Mouse (Mus musculus) B cell, adult 2 months (primary cell): ENCODE measurements at regions not wholly inside any gene's neighbourhood (a gene's known extent, or its start where the extent isn't known, plus 50 kb on each side); places are given as distances from the start of the nearest gene placed in this dataset.

Source experiments
- DNase-seq, 2 experiments: peaks; one replicate each; pipeline ENCODE4 v3.0.0; 2022

DNA sequence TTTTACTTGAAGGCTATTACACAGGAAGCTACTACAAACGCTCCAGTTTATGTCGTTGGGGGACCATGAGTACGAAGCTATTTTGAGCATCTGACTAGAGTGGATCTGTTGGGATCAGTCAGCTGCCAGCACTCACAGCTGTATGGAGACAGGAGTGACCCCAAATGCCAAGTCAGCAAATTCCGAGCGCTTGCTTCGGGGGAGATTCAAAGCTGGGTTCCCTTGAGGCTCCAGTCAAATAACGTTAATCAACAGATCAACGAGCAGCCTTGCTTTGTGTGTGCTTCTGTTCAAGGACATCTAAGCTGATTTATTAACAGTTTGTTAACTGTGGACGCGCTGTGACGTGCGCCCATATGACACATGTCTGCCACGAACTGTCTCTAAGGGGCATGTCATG is 349.5 kb downstream of the Ajap1 start:
- no peak for DNase-seq

DNA sequence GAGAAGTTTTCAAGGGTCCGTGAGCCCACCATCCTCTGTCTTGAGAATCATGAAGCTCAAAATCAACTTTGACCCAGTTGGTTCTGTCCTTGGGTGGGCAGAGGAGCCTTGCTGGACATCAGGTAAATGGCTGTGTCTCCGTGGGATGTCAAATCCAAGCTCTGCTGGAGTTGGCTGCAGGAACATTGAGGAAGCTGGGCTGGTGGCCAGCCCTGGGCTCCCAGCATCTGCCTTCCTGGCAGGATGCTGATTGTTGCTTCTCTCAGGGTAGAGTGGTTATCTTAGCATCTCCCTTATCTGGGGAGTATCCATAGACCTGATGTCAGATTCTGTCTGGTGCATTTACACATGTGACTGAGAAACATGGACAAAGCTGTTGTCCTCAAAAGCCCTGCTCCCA is 353.3 kb downstream of the Ajap1 start:
- DNase-seq = no peak

DNA sequence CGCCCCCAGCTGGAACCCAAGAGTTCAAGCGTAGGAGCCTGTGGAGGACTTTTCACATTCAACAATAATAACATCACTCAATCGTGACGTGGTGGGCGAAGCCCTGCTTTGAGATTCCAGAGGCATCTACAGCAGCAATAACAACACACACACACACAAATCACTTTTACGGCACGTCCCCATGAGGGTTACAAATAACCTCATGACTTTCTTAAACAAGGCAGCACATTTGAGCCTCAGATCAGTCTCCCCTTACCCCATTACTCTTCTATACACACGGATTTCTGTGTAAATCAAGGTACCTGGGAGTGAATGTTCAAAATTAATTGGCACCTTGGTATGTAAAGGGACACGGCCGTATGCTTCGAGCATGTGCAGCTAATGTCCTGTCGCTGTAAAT is 354.4 kb downstream of the Ajap1 start:
- DNase-seq = no peak

DNA sequence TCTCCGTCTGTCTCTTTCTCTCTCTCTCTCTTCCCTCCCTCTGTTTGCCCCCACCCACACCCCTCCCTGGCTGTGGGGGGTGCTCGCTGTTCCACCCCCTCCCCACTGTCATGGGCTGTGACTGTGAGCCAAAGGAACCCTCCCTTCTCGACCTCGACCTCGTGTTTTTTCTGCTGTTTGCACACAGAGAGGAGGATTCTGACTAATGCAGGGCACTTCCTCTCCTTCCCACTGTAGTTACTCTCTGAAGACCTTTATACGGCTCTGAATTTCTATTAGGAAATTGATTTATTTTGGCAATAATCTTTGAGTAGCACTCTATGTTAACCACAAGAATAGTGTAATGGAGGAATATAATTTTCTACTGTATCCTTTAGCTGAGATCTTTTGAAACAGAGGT is 362.1 kb downstream of the Ajap1 start:
- DNase-seq = no peak

DNA sequence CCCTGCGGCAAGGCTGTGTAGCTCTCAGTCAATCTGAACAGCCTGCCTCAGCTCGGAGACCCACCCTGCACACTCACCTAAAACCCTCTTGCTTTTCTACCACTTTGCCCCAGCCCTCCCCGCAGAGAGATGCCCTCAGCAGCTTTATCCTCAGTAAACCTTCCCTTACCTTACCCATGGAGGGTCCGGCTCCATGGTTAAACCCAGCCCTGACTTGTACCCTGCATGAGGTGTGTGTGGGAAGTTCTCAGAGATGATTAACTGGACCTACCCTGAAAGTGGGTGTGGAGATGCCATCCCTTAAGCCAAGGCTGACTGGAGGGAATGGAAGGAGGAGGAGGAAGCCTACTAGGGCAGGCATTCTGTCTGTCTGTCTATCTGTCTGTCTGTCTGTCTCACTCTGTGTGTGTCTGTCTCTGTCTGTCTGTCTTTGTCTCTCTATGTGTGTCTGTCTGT is 362.9 kb downstream of the Ajap1 start:
- DNase-seq = no peak

DNA sequence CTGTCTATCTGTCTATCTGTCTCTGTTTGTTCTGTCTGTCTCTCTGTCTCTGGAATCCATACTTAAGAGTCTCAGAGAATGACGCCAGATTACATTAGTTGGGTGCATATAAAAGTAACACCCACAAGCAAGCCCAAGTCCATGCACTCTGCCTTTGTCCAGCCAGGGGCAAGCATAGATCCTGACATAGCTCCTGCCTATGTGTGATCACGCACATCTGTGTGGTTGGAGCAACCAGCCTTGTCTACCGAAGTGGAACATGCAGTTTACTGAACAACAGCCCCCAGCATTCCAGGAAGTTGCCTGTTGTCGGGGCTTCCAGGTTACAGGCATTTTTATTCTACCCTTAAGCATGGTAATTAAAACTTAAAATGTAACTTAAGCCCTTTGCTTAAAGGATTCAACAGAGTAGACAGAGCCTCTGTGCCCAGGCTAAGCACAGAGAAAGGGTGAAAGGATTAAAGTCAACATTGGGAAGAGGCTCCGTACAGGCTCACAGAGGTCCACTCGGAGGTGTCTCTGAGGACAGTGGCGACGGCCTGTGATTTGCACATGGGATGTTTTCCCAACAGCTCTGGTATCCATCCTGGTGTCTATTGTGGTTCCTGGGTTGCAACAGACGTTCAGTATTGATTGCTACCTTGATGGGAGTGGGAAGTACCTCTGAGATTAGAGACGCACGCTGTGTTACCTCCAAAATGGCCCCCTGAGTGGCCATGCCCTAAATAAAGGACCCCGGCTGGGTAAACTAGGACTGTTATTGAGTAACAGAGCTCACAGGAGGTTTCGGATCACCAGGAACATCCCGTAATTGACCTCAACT is 363.6 kb downstream of the Ajap1 start:
- no peak for DNase-seq

DNA sequence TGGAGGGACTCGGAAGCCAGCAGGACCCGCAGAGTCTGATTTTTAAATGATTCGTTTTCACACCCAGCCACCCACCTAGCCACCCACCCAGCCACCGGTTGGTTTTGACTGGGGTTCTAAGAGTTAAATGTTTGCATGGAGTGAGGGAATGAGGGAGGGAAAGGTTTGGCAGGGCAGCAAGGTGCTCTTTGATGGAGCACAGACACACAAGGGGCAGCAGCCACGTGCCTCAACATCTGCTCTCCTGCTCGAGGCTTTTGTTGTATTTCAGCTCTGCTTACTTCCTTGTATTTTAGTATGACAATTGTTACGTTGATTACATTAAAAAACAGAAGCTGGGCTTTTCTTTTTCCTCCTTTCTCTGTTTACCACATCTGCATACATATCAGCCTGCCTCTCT is 367.6 kb downstream of the Ajap1 start:
- no peak for DNase-seq

DNA sequence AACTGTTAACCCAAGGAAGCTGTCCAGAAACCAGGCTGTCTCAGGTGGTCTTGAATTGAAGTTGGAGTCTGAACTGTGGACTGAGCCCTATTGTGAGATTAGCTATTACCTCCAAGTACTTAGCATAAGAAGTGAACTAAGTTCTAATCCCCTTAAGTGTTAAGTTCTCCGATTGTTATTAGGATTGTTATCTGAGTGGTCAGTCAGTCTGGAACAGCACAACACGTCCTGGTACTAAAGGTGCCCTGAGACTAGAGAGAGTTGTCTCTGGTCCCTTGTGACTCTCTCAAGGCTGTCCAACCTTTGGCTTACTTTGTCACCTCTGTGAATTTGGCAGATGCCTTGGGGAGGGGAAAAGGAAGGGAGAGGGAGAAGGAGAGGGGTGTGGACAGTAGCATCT is 369.0 kb downstream of the Ajap1 start:
- no peak for DNase-seq

DNA sequence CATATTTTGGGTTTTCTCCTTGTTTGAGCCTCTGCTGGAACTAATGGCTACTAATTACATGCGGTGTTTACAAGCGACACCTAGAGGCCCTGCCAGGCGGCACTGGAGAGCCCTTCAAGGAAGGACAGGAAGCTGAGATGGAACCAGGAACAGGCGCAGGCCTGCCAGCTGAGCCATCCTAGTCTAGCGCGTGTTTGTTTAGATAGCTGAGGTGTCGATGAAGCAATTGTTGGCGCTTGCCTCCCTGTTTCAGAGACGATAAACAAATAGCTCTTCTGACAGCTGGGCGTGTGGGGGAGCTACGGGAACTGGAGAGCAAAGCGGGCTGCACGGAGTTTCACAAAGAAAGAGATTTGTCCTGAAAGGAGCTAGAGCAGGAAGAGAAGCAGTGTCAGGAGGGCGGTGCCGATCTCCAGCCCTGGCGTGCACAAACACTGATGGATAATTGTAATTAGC is 372.3 kb downstream of the Ajap1 start:
- DNase-seq = no peak

DNA sequence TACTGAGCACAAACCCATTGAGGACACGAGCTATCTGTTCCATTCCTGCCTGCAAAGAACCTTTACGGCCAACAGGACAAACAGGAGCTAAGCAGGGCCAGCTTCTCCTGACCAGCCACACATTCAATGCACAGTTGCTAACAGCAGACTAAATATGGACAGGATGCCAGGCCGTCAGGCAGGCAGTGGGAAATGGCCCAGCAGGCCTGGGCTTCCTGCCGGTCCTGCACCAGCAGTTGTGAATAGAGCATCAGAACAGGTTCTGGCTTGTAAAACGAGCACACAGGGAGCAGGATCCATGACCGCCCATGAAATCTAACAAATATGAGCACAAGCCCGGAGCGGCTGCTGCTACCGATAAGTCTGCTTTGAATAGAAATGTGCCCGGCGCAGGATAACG is 384.0 kb downstream of the Ajap1 start:
- DNase-seq = no peak

DNA sequence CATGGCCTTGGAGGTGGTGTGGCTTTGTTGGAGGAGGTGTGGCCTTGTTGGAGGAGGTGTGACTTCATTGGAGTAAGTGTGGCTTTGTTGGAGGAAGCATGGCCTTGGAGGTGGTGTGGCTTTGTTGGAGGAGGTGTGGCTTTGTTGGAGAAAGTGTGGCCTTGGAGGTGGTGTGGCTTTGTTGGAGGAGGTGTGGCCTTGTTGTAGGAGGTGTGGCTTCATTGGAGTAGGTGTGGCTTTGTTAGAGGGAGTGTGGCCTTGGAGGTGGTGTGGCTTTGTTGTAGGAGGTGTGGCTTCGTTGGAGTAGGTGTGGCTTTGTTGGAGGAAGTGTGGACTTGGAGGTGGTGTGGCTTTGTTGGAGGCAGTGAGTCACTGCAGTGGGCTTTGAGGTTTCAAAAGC is 385.0 kb downstream of the Ajap1 start:
- no peak for DNase-seq

DNA sequence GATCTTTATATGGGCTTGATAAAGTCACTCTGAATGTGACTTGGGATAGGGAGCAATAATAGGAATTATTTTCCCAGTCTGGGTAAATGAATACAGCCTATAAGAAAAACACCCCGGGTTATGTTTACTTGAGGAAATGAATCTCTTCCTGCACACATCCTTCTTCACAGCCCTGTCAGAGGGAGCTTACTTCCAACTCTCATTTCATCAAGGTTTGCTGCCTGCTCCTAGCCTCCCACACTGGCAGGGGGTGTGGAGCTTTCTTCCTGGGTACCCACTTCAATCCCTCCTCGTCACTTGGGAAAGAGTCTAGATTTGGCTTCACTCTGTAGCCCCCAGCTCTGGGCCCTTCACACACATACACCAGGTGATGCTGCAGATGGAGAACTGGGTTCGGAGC is 389.5 kb downstream of the Ajap1 start:
- no peak for DNase-seq

DNA sequence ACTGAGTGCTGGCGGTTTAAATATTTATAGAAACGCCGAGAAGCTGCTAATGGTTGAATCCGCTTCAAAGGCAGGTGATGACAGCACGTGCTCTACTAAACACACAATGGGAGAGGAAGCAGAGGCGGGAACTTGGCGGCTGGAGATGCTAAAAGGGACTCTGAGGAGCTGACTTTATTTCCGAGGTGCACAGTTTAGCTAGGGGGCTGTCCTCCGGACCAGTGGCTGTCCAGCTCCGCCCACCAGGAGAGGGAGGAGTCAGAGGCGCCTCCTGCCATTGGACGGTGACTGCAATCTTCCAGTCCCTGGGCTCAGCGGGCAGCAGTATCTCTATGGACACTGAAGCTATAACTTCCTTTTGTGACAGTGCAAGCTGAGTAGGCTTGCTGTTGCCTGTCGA is 400.4 kb downstream of the Ajap1 start:
- no peak for DNase-seq

DNA sequence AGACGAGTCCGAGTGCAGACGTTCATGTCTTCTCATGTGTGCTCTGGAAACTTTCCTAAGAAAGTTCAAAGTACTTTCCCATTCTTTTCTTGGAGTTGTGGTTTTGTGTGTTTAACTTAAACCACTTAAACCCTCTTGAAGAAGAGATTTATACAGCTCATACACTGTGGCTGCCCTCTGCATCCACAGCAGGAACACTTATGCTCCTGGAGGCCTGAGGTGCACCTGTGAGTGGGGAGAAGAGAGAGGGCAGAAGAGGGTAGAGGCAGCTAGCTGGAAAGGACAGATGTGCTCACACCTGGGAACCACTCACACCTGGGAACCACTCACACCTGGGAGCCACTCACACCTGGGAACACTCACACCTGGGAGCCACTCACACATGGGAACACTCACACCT is 408.0 kb downstream of the Ajap1 start:
- DNase-seq = no peak

DNA sequence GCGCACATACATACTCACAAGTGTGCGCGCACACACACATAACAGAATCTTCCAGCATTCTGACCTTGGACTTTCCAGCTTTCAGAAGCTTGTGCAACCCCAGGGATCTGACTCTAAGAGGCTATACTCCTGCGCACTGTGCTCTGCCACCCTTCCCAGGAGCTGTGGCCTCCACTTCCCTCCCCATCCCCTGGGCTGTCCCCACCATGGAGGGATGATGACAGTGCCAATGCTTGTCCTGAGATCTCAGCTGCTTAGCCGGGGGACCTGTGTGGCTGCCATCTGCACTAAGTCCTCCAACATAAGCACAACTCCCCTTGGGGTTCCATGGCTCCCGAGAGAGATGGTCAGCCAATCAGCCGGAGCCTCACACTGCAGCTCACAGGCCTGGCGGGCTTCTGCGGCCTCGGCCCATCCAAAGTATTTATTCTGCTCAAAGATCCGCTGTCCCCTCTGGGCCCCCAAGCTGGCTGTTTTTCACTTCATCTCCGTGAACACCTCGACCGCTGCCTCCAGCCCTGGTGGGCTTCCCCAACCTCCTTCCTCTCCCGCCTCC is 412.3 kb downstream of the Ajap1 start:
- no peak for DNase-seq

DNA sequence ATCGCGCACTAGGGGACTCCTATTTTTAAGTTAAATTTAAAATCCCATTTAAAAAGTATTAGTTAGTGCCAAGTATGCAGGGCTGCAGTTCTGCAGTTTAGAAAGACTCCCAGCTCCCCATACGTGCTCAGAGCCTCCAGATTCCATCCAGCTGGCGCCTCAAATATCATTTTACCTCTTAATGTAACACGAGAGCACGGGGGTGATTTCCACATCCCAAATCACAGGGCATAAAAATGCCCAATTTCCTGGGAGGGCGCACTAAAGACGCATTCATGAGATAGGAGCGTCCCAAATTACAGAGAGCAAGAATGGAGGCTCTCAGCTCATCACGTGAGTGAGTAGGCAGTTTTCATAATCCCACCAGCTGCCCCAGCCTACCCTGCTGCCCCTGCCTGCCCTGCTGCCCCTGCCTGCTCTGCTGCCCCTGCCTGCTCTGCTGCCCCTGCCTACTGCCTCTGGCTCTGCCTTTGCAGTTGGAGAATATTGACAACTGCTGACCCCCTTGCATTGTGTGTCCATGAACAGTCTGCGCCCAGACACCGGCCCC is 414.1 kb downstream of the Ajap1 start:
- DNase-seq = no peak

DNA sequence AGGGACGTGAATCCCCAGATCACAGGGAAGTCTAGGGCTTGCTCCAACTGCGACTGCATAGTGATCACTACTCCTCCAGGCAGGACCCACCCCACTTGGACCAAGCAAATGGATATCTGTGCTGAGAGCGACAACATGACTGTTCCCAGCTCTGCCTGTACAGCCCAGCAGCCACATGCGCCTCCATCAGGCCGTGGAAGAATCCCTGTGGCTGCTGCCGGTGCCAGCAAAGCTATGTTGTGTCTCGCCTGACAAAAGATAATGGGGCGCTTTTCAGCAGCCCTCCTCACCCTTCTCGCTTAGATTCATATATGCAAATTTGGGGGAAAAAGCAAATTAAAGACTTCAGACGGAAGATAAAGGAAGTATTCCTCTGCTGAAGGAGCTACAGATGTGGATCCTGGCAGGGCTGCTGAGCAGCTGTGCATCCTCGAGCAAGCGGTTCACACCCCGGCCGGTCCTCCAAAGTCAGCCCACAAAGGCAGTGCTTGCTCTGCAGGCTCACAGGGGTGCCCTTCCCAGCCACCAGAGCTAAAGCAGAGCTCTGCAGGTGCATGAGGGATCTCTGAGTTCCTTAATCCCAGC is 418.5 kb downstream of the Ajap1 start:
- DNase-seq = no peak

DNA sequence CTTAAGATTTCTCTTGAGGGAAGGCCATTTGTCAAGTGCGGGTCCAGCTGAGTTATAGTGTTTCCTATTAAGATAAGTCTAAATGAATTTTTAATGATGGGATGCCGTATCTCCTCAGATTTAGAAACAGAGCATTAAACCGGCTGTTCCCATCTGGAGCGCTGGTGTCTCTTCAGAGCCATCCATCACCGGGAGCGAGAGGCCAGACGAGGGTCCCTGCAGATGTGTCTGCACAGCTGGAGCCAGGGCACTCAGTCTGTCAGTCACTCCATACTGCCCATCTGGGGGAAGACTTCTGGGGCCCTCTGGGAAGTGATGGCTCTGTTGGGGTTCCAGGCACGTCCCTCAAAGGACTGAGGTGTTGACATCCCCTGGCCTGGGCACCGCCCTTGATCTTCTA is 419.2 kb downstream of the Ajap1 start:
- no peak for DNase-seq

DNA sequence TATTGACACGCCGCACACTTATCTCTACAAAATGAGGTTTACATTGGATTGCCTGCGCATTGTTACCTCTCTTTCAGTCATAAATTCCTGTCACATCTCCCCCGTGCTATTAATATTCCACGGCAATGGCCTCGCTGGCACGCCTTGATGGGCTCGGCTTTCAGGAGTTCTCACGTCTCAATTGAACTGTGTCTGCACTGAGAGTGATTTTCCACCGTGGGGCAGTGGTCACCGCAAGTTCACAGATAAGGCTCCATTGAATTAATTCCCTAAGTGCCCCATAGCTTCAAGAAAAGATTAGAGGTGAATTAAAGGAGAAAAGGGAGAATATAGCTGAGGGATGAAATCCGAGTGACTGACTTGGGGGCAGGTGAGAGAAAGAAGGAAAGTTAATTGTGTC is 424.5 kb downstream of the Ajap1 start:
- DNase-seq = no peak

DNA sequence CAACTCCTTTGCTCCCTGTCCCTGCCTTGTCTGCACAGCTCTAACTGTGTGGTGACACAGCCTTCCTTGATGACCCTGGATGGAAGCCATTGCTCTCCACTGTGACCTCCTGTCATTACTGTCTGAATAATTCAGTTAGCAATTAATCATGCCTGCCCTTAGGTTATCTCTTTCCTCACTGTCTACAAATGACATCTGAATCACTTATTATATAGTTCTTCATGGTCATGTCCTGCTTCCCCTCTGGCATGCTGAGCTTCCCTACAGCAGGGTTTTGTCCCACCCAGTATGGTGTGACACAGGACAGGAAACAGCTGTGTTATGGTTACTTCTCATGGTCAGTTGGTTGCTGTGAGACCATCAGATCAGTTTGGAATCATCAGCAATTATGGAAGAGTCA is 458.9 kb downstream of the Ajap1 start:
- no peak for DNase-seq

DNA sequence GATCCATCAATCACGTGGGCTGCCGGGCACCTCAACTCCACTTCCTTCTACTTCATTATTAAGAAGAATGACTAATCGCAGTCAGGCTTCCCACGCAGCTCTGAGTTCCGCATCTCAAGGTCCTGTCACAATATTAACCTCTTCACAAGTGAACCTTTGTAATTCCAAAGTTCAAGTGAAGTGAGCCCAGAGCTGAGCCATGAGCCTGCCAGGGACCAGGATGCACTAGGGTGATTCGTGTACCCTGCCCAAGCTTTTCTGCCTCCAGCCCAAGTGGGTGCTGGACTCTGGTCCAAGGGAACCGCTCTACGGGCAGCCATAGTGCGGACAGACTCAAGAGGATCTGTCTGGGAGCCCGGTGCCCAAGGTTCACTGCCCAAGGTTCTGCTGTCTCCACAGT is 463.4 kb downstream of the Ajap1 start:
- no peak for DNase-seq

DNA sequence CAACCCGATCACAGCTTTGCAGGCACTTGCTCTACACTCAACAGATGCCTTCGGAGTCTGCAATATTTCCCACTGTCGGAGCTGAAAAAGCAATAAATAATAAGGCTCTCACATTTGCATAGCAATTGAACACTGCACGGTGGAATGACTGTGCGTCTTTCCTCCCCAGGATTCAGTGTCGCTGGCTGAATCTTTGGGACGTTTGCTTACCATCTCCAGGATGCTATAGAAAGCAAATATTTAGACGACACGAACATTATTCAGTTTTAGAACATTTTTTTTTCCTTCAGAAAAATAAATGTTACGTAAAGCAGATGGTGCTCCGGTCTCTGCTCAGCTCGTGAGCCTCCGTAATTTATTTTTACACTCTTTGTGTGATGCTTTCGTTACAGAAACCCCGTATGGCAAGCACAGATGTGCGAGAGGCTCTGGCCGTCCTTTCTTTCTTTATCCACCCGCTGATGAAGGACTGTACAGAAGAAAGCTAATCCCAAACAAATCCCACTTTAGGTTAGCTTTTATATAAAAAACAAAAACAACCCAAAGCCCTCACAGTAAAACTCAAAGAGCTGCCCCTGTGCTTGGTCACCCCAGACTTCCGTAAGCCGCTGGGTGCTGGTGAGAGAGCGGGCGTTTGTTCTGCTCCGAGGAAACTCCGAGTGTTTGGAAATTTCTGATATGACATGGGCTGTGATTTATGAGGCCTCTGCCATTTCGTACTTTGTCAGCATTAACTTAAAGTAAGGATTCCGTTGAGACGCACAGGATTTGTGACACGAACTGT is 464.3 kb downstream of the Ajap1 start:
- no peak for DNase-seq

DNA sequence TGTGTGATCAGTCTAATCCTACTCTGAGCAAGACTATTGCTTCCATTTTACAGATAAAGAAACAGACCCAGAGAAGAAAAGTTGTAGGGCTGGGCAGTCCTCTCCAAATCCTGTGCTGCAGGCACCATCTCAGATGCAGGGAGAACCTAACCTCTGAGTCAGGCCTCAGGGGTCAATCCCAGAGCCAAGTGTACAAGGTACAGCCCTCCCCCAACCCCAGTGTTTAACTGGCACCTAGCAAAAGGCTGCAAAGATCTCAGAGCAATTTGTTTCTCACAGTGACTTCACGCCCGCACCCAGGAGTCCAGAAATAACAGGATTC is 464.8 kb downstream of the Ajap1 start:
- no peak for DNase-seq

DNA sequence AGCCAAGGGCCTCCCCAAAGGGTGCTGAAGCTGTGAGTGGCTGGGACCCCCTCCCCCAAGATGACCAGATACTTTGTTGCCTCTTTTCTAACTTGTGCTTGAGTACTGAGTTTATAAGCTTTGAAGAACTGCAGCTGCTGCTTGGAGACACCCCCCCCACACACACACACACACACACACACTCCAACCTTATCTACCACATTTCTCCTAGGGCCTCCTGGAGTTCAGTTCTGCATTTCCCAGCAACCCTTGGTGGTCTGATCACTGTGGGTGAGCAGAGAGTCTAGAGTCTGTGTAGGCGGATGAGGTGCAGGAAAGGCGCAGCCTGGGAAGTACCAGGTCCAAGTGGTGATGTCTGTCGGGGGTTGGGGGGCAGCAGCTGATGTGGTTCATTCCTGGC is 479.3 kb downstream of the Ajap1 start:
- no peak for DNase-seq
